Mouse (Mus musculus) adrenal gland (tissue): ENCODE results near the gene Magix.
"Not testable (repeated sequence)": the region's sequence is repeated elsewhere in the genome, so short reads cannot be mapped to it uniquely, and the experiment has no call there.

Experiments used
- intact Hi-C: fragments of 180-260 bp; cut with DNase I; formaldehyde crosslinking; loops from one replicate; pipeline ENCODE4 v1.15.1; 2025
- long read RNA-seq, 2 experiments: library from polyadenylated mRNA; unstranded; transcript quantifications; one replicate each; pipeline ENCODE4 v2.0.0; 2020; ENCODE audit warnings: borderline replicate concordance in 1 of 2; ENCODE audit not compliant: insufficient replicate concordance in 1 of 2

Magix gene
- long read RNA-seq, experiment 1, partial matches to known transcripts: 0 of 1 reads
- long read RNA-seq, experiment 1, other reads (novel, unspliced or antisense): 0 of 1 reads
- long read RNA-seq, experiment 2: 0 reads

GRCm38 (mm10) chrX:7680864-7681263 is at the start of gene Magix:
TSS of gene Magix (minus strand) at chrX:7681251.
- intact Hi-C loops: no loop called here

- intact Hi-C loops: no loop called here
Observed at GRCm38 (mm10) chrX:7728922-7729265, 47.8 kb upstream of the Magix start.

GRCm38 (mm10) chrX:7728215-7728921 is 47.3 kb upstream of the Magix start, which contains the start of gene Praf2:
TSS of gene Praf2 (plus strand) at chrX:7728439.
- intact Hi-C loops: no loop called here

GRCm38 (mm10) chrX:7727176-7727575 is 46.1 kb upstream of the Magix start:
- intact Hi-C loops: no loop called here

- intact Hi-C loops: no loop called here
Observed at GRCm38 (mm10) chrX:7725841-7726240, 44.8 kb upstream of the Magix start.

GRCm38 (mm10) chrX:7724135-7724534 is 43.1 kb upstream of the Magix start:
- intact Hi-C loops: no loop called here

- intact Hi-C loops: no loop called here
Observed at GRCm38 (mm10) chrX:7722691-7723090, 41.6 kb upstream of the Magix start.

- intact Hi-C loops: no loop called here
Observed at GRCm38 (mm10) chrX:7722282-7722611, 41.2 kb upstream of the Magix start.

GRCm38 (mm10) chrX:7721514-7722281 is 40.6 kb upstream of the Magix start, which contains the start of gene Gm45208:
TSS of gene Gm45208 (plus strand) at chrX:7722245.
- intact Hi-C loops: no loop called here

- intact Hi-C loops: not testable (repeated sequence)
Observed at GRCm38 (mm10) chrX:7716058-7716457, 35.0 kb upstream of the Magix start.

GRCm38 (mm10) chrX:7714135-7714899 is 33.3 kb upstream of the Magix start, which contains the start of gene Wdr45:
TSS of gene Wdr45 (plus strand) at chrX:7714333.
- intact Hi-C loops: not testable (repeated sequence)

GRCm38 (mm10) chrX:7713764-7714134 is 32.7 kb upstream of the Magix start:
- intact Hi-C loops: not testable (repeated sequence)

- intact Hi-C loops: no loop called here
Observed at GRCm38 (mm10) chrX:7696954-7697381, 15.9 kb upstream of the Magix start, which contains the start of gene Gpkow. TSS of gene Gpkow (plus strand) at chrX:7697131.

GRCm38 (mm10) chrX:7696520-7696919 is 15.5 kb upstream of the Magix start:
- intact Hi-C loops: no loop called here

- intact Hi-C loops: no loop called here
Observed at GRCm38 (mm10) chrX:7692862-7693261, 11.8 kb upstream of the Magix start.

GRCm38 (mm10) chrX:7690486-7690885 is 9.4 kb upstream of the Magix start:
- intact Hi-C loops: no loop called here

- intact Hi-C loops: no loop called here
Observed at GRCm38 (mm10) chrX:7688321-7688720, 7.3 kb upstream of the Magix start.

- intact Hi-C loops: no loop called here
Observed at GRCm38 (mm10) chrX:7680057-7680412, 1.0 kb downstream of the Magix start.

GRCm38 (mm10) chrX:7679405-7680056 is 1.5 kb downstream of the Magix start:
- intact Hi-C loops: loop anchor here (10.0 kb wide), 1 partner anchor 255 kb away; no protein-coding TSS in a partner anchor

GRCm38 (mm10) chrX:7678986-7679385 is 2.1 kb downstream of the Magix start:
- intact Hi-C loops: loop anchor here (10.0 kb wide), 1 partner anchor 254 kb away; no protein-coding TSS in a partner anchor

- intact Hi-C loops: loop anchor here (10.0 kb wide), 1 partner anchor 250 kb away; no protein-coding TSS in a partner anchor
Observed at GRCm38 (mm10) chrX:7675001-7675380, 6.1 kb downstream of the Magix start.
